Mouse (Mus musculus) kidney, embryonic 15.5 days (tissue): ENCODE data around the gene Polr3b. TPM values are rescaled to one million over a fixed set of nuclear protein-coding genes. Genes with fewer than 3 reads are reported as not detected.

ENCODE experiments used
- ATAC-seq: fragments of 200-750 bp; cut with Nextera tagmentation; replicated peaks from 2 replicates; pipeline ENCODE4 v1.8.0; 2017; ENCODE audit warnings: moderate TSS enrichment; ENCODE audit not compliant: low FRiP score
- H3K27ac ChIP-seq: fragments of 300-500 bp; sonication (generic); 2 replicates; pipeline ENCODE4 v1.5.1; 2015; ENCODE audit warnings: mild to moderate bottlenecking, inconsistent platforms
- H3K27me3 ChIP-seq: fragments of 300-500 bp; sonication (generic); 2 replicates; pipeline ENCODE4 v1.6.1; 2015; ENCODE audit warnings: inconsistent platforms
- H3K36me3 ChIP-seq: fragments of 300-500 bp; sonication (generic); 2 replicates; pipeline ENCODE4 v1.6.1; 2015; ENCODE audit warnings: inconsistent platforms
- H3K4me1 ChIP-seq: fragments of 300-500 bp; sonication (generic); 2 replicates; pipeline ENCODE4 v1.6.1; 2015; ENCODE audit warnings: inconsistent platforms
- H3K4me2 ChIP-seq: fragments of 300-500 bp; sonication (generic); 2 replicates; pipeline ENCODE4 v1.6.1; 2015; ENCODE audit warnings: moderate library complexity, mild to moderate bottlenecking, inconsistent platforms
- H3K4me3 ChIP-seq: fragments of 300-500 bp; sonication (generic); replicated peaks from 2 replicates; pipeline ENCODE4 v1.5.1; 2015; ENCODE audit warnings: mild to moderate bottlenecking, inconsistent platforms
- H3K9ac ChIP-seq: fragments of 300-500 bp; sonication (generic); 2 replicates; pipeline ENCODE4 v1.6.1; 2015; ENCODE audit warnings: mild to moderate bottlenecking, inconsistent platforms
- H3K9me3 ChIP-seq: fragments of 300-500 bp; sonication (generic); replicated peaks from 2 replicates; pipeline ENCODE4 v1.6.1; 2016; ENCODE audit warnings: inconsistent platforms
- WGBS: fragments of 180-500 bp; shearing (Covaris S2); methylation state at CpG from one replicate; pipeline ENCODE4 v1.1.7; 2015; ENCODE audit warnings: mixed read lengths; 5-methylcytosine and 5-hydroxymethylcytosine counted together
- polyA plus RNA-seq: library from polyadenylated mRNA; unstranded; fragments of >200 nt; fragmentation: Nextera tagmentation; extraction: Ambion mirVana; gene quantifications from 2 replicates; pipeline ENCODE4 v1.2.1, GENCODE M21; 2015

Polr3b gene
- polyA plus RNA-seq: 18.0 and 18.5 TPM in 2 replicates

GRCm38 (mm10) chr10:84621826-84622790 lies at the start of gene Polr3b:
Gene Polr3b, plus strand, starts transcription at chr10:84622292.
- Histone ChIP-seq H3K27ac (peak within 1 kb of the TSS; percentile 98), H3K9me3 (no peaks in the 10 kb centered on the region), H3K9ac (peak within 1 kb of the TSS; percentile 61), H3K27me3 (no peaks in the 10 kb centered on the region), H3K4me2 (peak within 1 kb of the TSS; percentile 82), H3K36me3 (0 out of 2 replicates have a peak, but pooled peaks cover 1% of the 10 kb centered on the region), H3K4me3 (peak within 1 kb of the TSS; percentile 77), H3K4me1 (peaks cover 18% of the 10 kb centered on the region)
- peak; percentile 98 for ATAC-seq
- 6% methylated on average over 53 of the region's 53 CpGs for WGBS

DNA sequence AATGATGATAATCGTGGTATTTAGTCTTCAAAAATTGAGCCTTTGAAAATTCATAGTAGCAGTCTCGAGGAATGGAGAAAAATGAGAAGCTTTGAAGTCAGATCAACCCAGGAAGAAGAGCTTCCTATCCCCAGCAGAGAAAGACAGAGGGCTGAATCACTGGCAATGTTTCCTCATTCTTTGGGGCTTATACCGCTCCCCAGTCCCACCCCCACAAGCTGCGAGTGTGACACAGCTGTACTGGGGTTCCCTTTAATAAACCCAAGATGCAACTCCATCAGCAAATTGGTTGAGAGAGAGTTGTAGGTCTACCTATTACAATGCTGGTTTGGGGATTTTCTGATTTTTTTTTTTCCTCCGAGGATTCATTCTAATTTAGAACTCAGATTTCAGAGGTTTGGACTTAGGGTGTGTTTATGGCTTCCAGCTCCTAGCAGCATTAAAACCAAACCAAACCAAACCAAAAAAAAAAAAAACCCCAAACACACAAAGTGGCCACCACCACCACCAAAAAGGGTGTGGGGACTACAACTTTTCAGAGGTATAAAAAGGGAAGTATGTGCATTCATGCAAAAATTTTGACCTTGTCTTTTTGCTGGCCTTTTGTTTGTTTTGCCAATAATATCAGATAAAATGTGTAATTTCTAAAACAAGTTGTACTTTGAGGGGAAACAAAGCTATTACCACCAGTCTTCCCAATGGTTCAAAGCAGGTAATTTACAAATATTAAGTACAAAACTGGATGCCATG lies 48.2 kb upstream of the Polr3b start:
- Histone ChIP-seq H3K27ac (no peak overlapping the region), H3K4me1 (peaks cover 10% of the 10 kb centered on the region), H3K4me3 (no peak overlapping the region), H3K4me2 (no peak overlapping the region), H3K27me3 (0 out of 2 replicates have a peak, but pooled peaks cover 4% of the 10 kb centered on the region), H3K9ac (no peak overlapping the region), H3K9me3 (no peaks in the 10 kb centered on the region), H3K36me3 (no peaks in the 10 kb centered on the region)
- 67% methylated on average over 5 of the region's 5 CpGs for WGBS
- no peak for ATAC-seq

DNA sequence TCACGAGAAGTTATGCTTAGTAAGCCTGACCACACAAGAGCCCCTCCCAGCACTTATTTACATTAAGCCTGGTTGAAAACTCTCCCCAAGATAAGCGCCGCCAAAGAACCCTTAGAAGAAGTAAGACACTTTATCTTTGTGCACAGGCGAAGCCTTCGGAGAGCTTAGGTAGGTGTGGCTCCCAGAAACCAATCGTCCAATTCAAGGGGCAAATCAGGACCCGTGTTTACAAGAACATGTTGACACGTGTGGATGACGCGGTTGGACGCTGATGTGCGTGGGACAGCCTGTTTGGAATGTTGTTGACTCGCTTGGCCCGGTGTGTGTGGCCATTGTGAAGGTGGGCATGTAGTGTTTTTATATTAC lies 46.1 kb upstream of the Polr3b start:
- Histone ChIP-seq H3K4me2 (peak overlapping the region; percentile 90), H3K27me3 (0 out of 2 replicates have a peak, but pooled peaks cover 4% of the 10 kb centered on the region), H3K9me3 (no peaks in the 10 kb centered on the region), H3K27ac (peak overlapping the region; percentile 55; the same call in 1 of the 2 replicates), H3K36me3 (no peaks in the 10 kb centered on the region), H3K4me3 (peak overlapping the region; percentile 89), H3K9ac (peak overlapping the region; percentile 37; the same call in 1 of the 2 replicates), H3K4me1 (peaks cover 10% of the 10 kb centered on the region)
- WGBS: under 1% methylated on average over 14 of the region's 14 CpGs
- peak; percentile 86 for ATAC-seq

- Histone ChIP-seq H3K4me1 (peaks cover 10% of the 10 kb centered on the region), H3K27me3 (0 out of 2 replicates have a peak, but pooled peaks cover 4% of the 10 kb centered on the region), H3K9ac (peak within 1 kb of the TSS; percentile 56), H3K4me2 (peak within 1 kb of the TSS; percentile 90), H3K9me3 (no peaks in the 10 kb centered on the region), H3K4me3 (peak within 1 kb of the TSS; percentile 89), H3K27ac (peak within 1 kb of the TSS; percentile 83), H3K36me3 (no peaks in the 10 kb centered on the region)
- ATAC-seq: peak; percentile 99
- under 1% methylated on average over 46 of the region's 46 CpGs for WGBS
Measured at GRCm38 (mm10) chr10:84576395-84577070, 45.6 kb upstream of the Polr3b start, which contains the start of gene Tcp11l2. Gene Tcp11l2, plus strand, starts transcription at chr10:84576626.

DNA sequence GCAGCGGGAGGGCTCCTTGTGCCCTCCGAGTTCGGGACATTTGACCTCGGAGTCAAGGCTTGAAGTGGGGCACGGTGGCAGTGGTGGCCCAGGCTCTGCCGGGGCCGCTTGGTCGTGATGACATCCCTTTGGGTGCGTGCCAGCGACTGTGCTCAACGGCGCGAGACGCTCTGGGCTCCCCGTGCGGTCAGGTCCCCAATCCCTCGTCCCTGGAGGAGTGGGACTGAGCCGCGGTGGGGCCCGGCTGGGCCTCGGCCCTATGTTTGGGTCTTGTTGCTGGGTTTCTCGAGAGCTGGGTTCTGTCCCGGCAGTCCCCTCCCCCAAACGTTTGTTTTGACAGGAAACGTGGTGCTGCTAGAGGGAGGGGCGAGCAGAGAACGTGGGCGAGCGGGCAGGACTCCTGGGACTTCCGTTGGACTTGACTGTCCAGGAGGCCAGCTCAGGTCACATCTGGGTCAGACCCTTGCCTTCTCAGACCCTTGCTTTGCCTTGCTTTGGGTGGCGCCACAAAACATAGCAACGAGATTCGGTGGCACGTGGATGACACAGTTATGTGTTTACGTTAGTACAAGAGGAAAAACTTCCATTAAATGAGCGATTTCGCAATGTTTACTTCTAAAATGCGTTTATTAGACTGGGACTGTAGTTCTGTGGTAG lies 44.9 kb upstream of the Polr3b start:
- Histone ChIP-seq H3K9me3 (no peaks in the 10 kb centered on the region), H3K27me3 (0 out of 2 replicates have a peak, but pooled peaks cover 4% of the 10 kb centered on the region), H3K9ac (peak overlapping the region; percentile 56), H3K4me3 (peak overlapping the region; percentile 89), H3K4me2 (peak overlapping the region; percentile 90), H3K36me3 (no peaks in the 10 kb centered on the region), H3K4me1 (peaks cover 15% of the 10 kb centered on the region), H3K27ac (peak overlapping the region; percentile 83)
- ATAC-seq: peak; percentile 41
- 2% methylated on average over 38 of the region's 38 CpGs for WGBS

- Histone ChIP-seq H3K27me3 (0 out of 2 replicates have a peak, but pooled peaks cover 4% of the 10 kb centered on the region), H3K36me3 (no peaks in the 10 kb centered on the region), H3K4me2 (no peak overlapping the region), H3K9me3 (no peaks in the 10 kb centered on the region), H3K9ac (no peak overlapping the region), H3K4me3 (no peak overlapping the region), H3K27ac (no peak overlapping the region), H3K4me1 (peaks cover 15% of the 10 kb centered on the region)
- no peak for ATAC-seq
- 85% methylated on average over 10 of the region's 10 CpGs for WGBS
Measured at GRCm38 (mm10) chr10:84578738-84579137, 43.4 kb upstream of the Polr3b start.

- Histone ChIP-seq H3K36me3 (no peaks in the 10 kb centered on the region), H3K4me3 (no peak overlapping the region), H3K9me3 (no peaks in the 10 kb centered on the region), H3K9ac (no peak overlapping the region), H3K4me2 (no peak overlapping the region), H3K27me3 (0 out of 2 replicates have a peak, but pooled peaks cover 4% of the 10 kb centered on the region), H3K4me1 (peaks cover 15% of the 10 kb centered on the region), H3K27ac (no peak overlapping the region)
- ATAC-seq: no peak
- 81% methylated on average over 2 of the region's 2 CpGs for WGBS
Measured at GRCm38 (mm10) chr10:84579527-84579926, 42.6 kb upstream of the Polr3b start.

DNA sequence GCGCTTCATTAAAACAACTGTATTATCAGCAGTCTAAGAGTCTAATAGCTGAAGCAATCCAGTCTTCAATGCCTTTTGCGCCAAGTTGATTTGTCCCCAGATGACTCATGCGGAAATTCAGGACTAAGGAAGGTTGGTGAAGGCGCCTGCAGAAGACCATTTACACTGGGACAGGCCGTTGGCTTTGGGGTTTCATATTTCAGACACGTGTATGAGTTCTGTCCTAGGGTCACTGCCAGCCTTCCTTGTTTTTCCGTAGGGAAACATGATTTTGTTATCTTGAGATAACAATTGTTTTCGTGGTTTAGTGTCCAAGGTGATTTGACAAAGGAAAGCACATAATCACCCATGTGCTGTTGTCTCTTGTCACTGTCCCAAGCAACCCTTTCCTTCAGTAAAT lies 40.9 kb upstream of the Polr3b start:
- H3K4me1 ChIP-seq: peaks cover 15% of the 10 kb centered on the region
- no peak overlapping the region for H3K4me2 ChIP-seq
- no peaks in the 10 kb centered on the region for H3K36me3 ChIP-seq
- 46% methylated on average over 8 of the region's 8 CpGs for WGBS
- no peaks in the 10 kb centered on the region for H3K9me3 ChIP-seq
- no peak overlapping the region for H3K9ac ChIP-seq
- H3K4me3 ChIP-seq: no peak overlapping the region
- no peak overlapping the region for H3K27ac ChIP-seq
- no peaks in the 10 kb centered on the region for H3K27me3 ChIP-seq
- ATAC-seq: no peak

- no peak overlapping the region for H3K4me2 ChIP-seq
- WGBS: 78% methylated on average over 7 of the region's 7 CpGs
- no peaks in the 10 kb centered on the region for H3K36me3 ChIP-seq
- H3K4me1 ChIP-seq: peaks cover 14% of the 10 kb centered on the region
- no peaks in the 10 kb centered on the region for H3K9me3 ChIP-seq
- no peak for ATAC-seq
- no peaks in the 10 kb centered on the region for H3K27me3 ChIP-seq
- H3K27ac ChIP-seq: no peak overlapping the region
- H3K9ac ChIP-seq: no peak overlapping the region
- no peak overlapping the region for H3K4me3 ChIP-seq
Measured at GRCm38 (mm10) chr10:84582236-84582635, 39.9 kb upstream of the Polr3b start.

DNA sequence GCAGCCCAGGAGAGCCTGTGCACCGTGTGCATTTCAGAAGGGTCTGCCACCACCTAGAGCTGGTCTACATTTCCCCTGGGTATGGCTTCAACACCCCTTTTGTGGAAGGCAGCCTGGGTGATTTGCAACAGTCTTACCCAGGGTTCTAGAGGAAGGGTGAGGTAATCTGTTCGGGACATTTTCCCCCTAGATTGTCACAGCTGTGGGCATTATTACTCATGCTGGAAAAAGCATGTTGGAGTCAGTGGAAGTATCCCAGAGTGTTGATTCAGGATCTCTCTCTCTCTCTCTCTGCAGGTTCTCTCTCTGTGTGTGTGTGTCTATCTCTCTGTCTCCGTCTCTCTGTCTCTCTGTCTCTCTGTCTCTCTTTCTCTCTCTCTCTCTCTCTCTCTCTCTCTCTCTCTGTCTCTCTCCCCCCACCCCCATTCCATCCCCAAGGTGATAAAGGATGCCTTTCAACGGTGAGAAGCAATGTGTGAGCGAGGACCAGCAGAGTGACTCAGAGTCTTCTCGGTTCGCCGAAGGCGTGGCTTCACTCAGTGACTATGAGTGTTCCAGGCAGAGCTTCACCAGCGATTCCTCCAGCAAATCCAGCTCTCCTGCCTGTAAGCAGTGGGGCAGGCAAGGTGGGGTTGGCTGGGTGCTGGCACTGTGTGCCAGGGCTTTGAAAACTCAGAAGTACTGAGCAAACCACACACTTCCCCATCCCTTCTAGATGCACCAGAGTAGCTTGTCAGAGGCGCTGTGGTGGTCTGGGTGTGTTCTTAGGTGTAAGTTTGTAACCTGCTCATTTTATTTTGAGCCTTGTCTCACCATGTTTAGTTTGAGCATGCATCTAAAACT lies 37.4 kb upstream of the Polr3b start:
- H3K36me3 ChIP-seq: no peaks in the 10 kb centered on the region
- H3K4me3 ChIP-seq: no peak overlapping the region
- H3K27ac ChIP-seq: no peak overlapping the region
- H3K4me2 ChIP-seq: no peak overlapping the region
- H3K9me3 ChIP-seq: no peaks in the 10 kb centered on the region
- H3K4me1 ChIP-seq: 0 out of 2 replicates have a peak, but pooled peaks cover 5% of the 10 kb centered on the region
- 65% methylated on average over 11 of the region's 11 CpGs for WGBS
- no peak overlapping the region for H3K9ac ChIP-seq
- no peaks in the 10 kb centered on the region for H3K27me3 ChIP-seq
- no peak for ATAC-seq
